Comparison of ENCODE assay signal across 22 mouse cellular contexts in the genomic region with DNA sequence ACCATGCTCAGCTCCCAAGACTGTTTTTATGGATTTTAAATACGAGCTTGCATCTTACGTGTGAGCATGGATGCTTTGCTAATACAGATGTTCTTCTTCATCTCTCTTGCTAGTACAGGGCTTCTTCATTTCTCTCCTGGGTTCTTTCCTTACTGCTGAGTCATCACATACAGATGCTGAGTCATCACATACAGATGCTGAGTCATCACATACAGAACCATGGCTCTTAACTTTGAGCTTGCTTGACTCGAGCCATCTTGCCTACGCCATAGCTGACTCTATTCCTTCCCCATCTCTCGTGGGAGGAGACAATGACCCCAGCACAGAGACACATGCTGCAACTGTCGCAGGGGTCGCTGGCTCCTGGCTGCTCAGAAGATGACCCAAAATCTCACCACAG. TPM values are rescaled to one million over a fixed set of nuclear protein-coding genes. Genes with fewer than 3 reads are reported as not detected.
DNase-seq lines count a peak whose midpoint lies in the region; ATAC-seq and TF ChIP-seq lines count a peak whose summit lies in the region.
"Had no signal": no experiment of that assay in that cellular context is flagged by ENCODE, and none has a peak within 500 bp of the region (broad histone marks: within the 10 kb centered on the region; RNA-seq: fewer than 3 reads in every experiment).

No protein-coding gene starts in this region.

- H3K4me3 ChIP-seq in CH12.LX (replicated peaks in 1 of 3; ENCODE audit: low read depth in 2 of 3, low read length in 2 of 3, poor library complexity in 1 of 3) = no peak overlapping the region
- no peak overlapping the region for H3K4me3 ChIP-seq in ES-E14 (ENCODE audit: insufficient read depth in 1 of 2, low read depth in 1 of 2, low read length in 2 of 2, poor library complexity in 1 of 2, severe bottlenecking in 1 of 2)
- no peak overlapping the region for H3K4me3 ChIP-seq in stomach, postnatal 0 days (ENCODE audit: low read depth, low read length)
- H3K4me3 ChIP-seq in lung, postnatal 0 days (ENCODE audit: low read depth, low read length) = no peak overlapping the region
- H3K4me3 ChIP-seq: embryonic facial prominence, embryonic 12.5 days; forebrain, embryonic 13.5 days; hindbrain, embryonic 13.5 days had no signal

- no peaks in the 10 kb centered on the region for H3K27me3 ChIP-seq in CH12.LX (replicated peaks)
- H3K27me3 ChIP-seq in stomach, postnatal 0 days (ENCODE audit: control insufficient read depth, insufficient read depth, low read length) = no peaks in the 10 kb centered on the region
- no peaks in the 10 kb centered on the region for H3K27me3 ChIP-seq in lung, postnatal 0 days (replicated peaks; ENCODE audit: insufficient read depth, low read length)
- H3K27me3 ChIP-seq: embryonic facial prominence, embryonic 12.5 days; forebrain, embryonic 13.5 days; hindbrain, embryonic 13.5 days had no signal

- DNase-seq in CH12.LX (ENCODE audit: extremely low read depth) = peak; percentile 61
- no peak for DNase-seq in ES-E14 (ENCODE audit: low read depth, low spot score)
- DNase-seq in brain, adult 2 months (ENCODE audit: low read depth, low spot score) = peak; percentile 23
- DNase-seq in stomach, postnatal 0 days (ENCODE audit: low spot score) = no peak
- no peak for DNase-seq in lung, postnatal 0 days (ENCODE audit: low spot score)
- no peak for DNase-seq in kidney, adult 11 months
- DNase-seq: adrenal gland, adult 2 months; adrenal gland, postnatal 25 days; B cell, adult 2 months; cerebellum, adult 11-12 months; cerebellum, adult 9-10 months; cerebellum, postnatal 25 days; forebrain, postnatal 0 days; gastrocnemius, postnatal 14 days; heart, postnatal 10 days; heart, postnatal 4 days; kidney, adult 18-20 months had no signal

- no peaks in the 10 kb centered on the region for H3K79me2 ChIP-seq in CH12.LX (replicated peaks; ENCODE audit: control insufficient read depth, extremely low read depth, insufficient read depth, poor library complexity, severe bottlenecking)

- no peaks in the 10 kb centered on the region for H3K36me3 ChIP-seq in CH12.LX (replicated peaks in 1 of 2; ENCODE audit: control insufficient read depth in 1 of 2, insufficient read depth in 1 of 2, low read length in 1 of 2)
- H3K36me3 ChIP-seq in ES-E14 (ENCODE audit: control insufficient read depth, insufficient read depth, low read length, poor library complexity, severe bottlenecking) = peaks cover 2% of the 10 kb centered on the region; the same call in 1 of the 2 replicates
- no peaks in the 10 kb centered on the region for H3K36me3 ChIP-seq in stomach, postnatal 0 days (ENCODE audit: control insufficient read depth, insufficient read depth, low read length)
- H3K36me3 ChIP-seq in lung, postnatal 0 days (ENCODE audit: insufficient read depth, low read length) = no peaks in the 10 kb centered on the region
- H3K36me3 ChIP-seq: embryonic facial prominence, embryonic 12.5 days; hindbrain, embryonic 13.5 days had no signal

- in situ Hi-C loops in CH12.LX (cut with MboI; ENCODE audit: low pct_ligation_motif_present, low pct_unique_long_range_greater_than_20kb, low sequenced_read_pairs) = no loop called here
- in situ Hi-C loops in ES-E14 (cut with MboI; ENCODE audit: low sequenced_read_pairs in 2 of 2, unreplicated experiment in 2 of 2) = no loop called here

- H3K27ac ChIP-seq in CH12.LX (ENCODE audit: insufficient read depth, low read depth) (no peak overlapping the region), ES-E14 (ENCODE audit: insufficient read depth, low read depth, low read length, poor library complexity, severe bottlenecking) (peak overlapping the region; percentile 61; the same call in 1 of the 2 replicates)
- no peak overlapping the region for H3K27ac ChIP-seq in stomach, postnatal 0 days (replicated peaks)
- H3K27ac ChIP-seq in lung, postnatal 0 days (ENCODE audit: low read length) = no peak overlapping the region
- H3K27ac ChIP-seq: embryonic facial prominence, embryonic 12.5 days; forebrain, embryonic 13.5 days; hindbrain, embryonic 13.5 days; hindbrain, postnatal 0 days had no signal

- WGBS in stomach, postnatal 0 days = 92% methylated on average over 7 of the region's 7 CpGs
- WGBS in lung, postnatal 0 days = 85% methylated on average over 7 of the region's 7 CpGs

- no peak for TF ChIP-seq POLR2A in CH12.LX (IDR thresholded peaks at IDR 0.05; ENCODE audit: low read depth, low read length)

- TF ChIP-seq EP300 in CH12.LX (IDR thresholded peaks at IDR 0.05; ENCODE audit: low read length) = peak; percentile 22; the same call in 1 of the 2 replicates
- no peak for TF ChIP-seq EP300 in stomach, postnatal 0 days (optimal IDR thresholded peaks at IDR 0.05)
- TF ChIP-seq EP300 in lung, postnatal 0 days (IDR thresholded peaks at IDR 0.05) = no peak

- no peak for ATAC-seq in stomach, postnatal 0 days (ENCODE audit: low FRiP score, low TSS enrichment)
- ATAC-seq in lung, postnatal 0 days = no peak
- ATAC-seq: CD4-positive, CD25-positive, alpha-beta regulatory T cell, adult 4 months; forebrain, embryonic 13.5 days; forebrain, postnatal 0 days; hindbrain, postnatal 0 days had no signal

- dilution Hi-C loops in CH12.LX (cut with MboI; ENCODE audit: extremely low pct_ligation_motif_present, extremely low pct_unique_long_range_greater_than_20kb, low sequenced_read_pairs) = no loop called here

- H3K9ac ChIP-seq in CH12.LX (ENCODE audit: insufficient read depth, low read depth) (no peak overlapping the region), ES-E14 (ENCODE audit: insufficient read depth, low read depth, low read length, poor library complexity, severe bottlenecking) (no peak overlapping the region)
- H3K9ac ChIP-seq in stomach, postnatal 0 days (ENCODE audit: low read length) = no peak overlapping the region
- no peak overlapping the region for H3K9ac ChIP-seq in lung, postnatal 0 days (replicated peaks; ENCODE audit: low read depth)
- H3K9ac ChIP-seq: embryonic facial prominence, embryonic 12.5 days; forebrain, embryonic 13.5 days; forebrain, postnatal 0 days; hindbrain, embryonic 13.5 days had no signal

- TF ChIP-seq RAD21 in CH12.LX (IDR thresholded peaks at IDR 0.05; ENCODE audit: low read depth, low read length) = no peak

- H3K4me2 ChIP-seq in CH12.LX (ENCODE audit: insufficient read depth, low read depth, poor library complexity, severe bottlenecking) = no peak overlapping the region
- H3K4me2 ChIP-seq in stomach, postnatal 0 days (replicated peaks; ENCODE audit: low read depth) = no peak overlapping the region
- H3K4me2 ChIP-seq in lung, postnatal 0 days (replicated peaks; ENCODE audit: low read depth, low read length) = no peak overlapping the region
- H3K4me2 ChIP-seq: embryonic facial prominence, embryonic 12.5 days; forebrain, embryonic 13.5 days; hindbrain, embryonic 13.5 days had no signal

- H3K4me1 ChIP-seq in CH12.LX (ENCODE audit: control insufficient read depth in 1 of 2, insufficient read depth in 2 of 2) (no peaks in the 10 kb centered on the region), ES-E14 (ENCODE audit: control insufficient read depth in 2 of 2, insufficient read depth in 2 of 2, low read length in 2 of 2, poor library complexity in 1 of 2) (peaks cover 0 to 2% of the 10 kb centered on the region in 2 experiments; a peak in 1 of 4 replicates)
- H3K4me1 ChIP-seq in stomach, postnatal 0 days (replicated peaks; ENCODE audit: control insufficient read depth, insufficient read depth) = no peaks in the 10 kb centered on the region
- H3K4me1 ChIP-seq in lung, postnatal 0 days (ENCODE audit: insufficient read depth, low read depth, low read length) = no peaks in the 10 kb centered on the region
- H3K4me1 ChIP-seq: embryonic facial prominence, embryonic 12.5 days; hindbrain, embryonic 13.5 days had no signal

- no peaks in the 10 kb centered on the region for H3K9me3 ChIP-seq in CH12.LX (replicated peaks; ENCODE audit: low read length)
- no peaks in the 10 kb centered on the region for H3K9me3 ChIP-seq in ES-E14 (ENCODE audit: control insufficient read depth, insufficient read depth, low read depth, low read length)
- H3K9me3 ChIP-seq in stomach, postnatal 0 days (ENCODE audit: control insufficient read depth, low read length) = no peaks in the 10 kb centered on the region
- no peaks in the 10 kb centered on the region for H3K9me3 ChIP-seq in lung, postnatal 0 days (ENCODE audit: low read length)
- H3K9me3 ChIP-seq: embryonic facial prominence, embryonic 12.5 days; forebrain, embryonic 13.5 days; hindbrain, embryonic 13.5 days had no signal

- no peak for TF ChIP-seq CTCF in CH12.LX (conservative IDR thresholded peaks at IDR 0.05 in 1 of 2, IDR thresholded peaks at IDR 0.05 in 1 of 2; ENCODE audit: low read depth in 2 of 2, low read length in 2 of 2)
- no peak for TF ChIP-seq CTCF in stomach, postnatal 0 days (IDR thresholded peaks at IDR 0.05; ENCODE audit: low read depth)
- no peak for TF ChIP-seq CTCF in lung, postnatal 0 days (IDR thresholded peaks at IDR 0.05)

TF ChIP-seq in CH12.LX, 34 proteins besides CTCF, POLR2A, EP300 and RAD21 (continues in another document):
- no peak for TF ChIP-seq HCFC1 (IDR thresholded peaks at IDR 0.05; ENCODE audit: low read depth, low read length)
- 0 out of 2 replicates have a peak, but pooled peaks have one; percentile 12 for TF ChIP-seq IRF4 (IDR thresholded peaks at IDR 0.05; ENCODE audit: low read depth, low read length)
- no peak for TF ChIP-seq NELFE (IDR thresholded peaks at IDR 0.05; ENCODE audit: low read depth, low read length)
- peak; percentile 61 for TF ChIP-seq JUND (conservative IDR thresholded peaks at IDR 0.05; ENCODE audit: low read depth, low read length)
- TF ChIP-seq MAFK (IDR thresholded peaks at IDR 0.05; ENCODE audit: insufficient replicate concordance, low read length) = peak; percentile 100
- no peak for TF ChIP-seq RCOR1 (conservative IDR thresholded peaks at IDR 0.05; ENCODE audit: low read depth, low read length)
- no peak for TF ChIP-seq CHD1 (IDR thresholded peaks at IDR 0.05; ENCODE audit: low read depth, low read length)

TF ChIP-seq in ES-E14, 5 proteins besides CTCF, POLR2A, EP300 and RAD21:
- no peak for TF ChIP-seq CHD2 (IDR thresholded peaks at IDR 0.05; ENCODE audit: low read depth, low read length)
- TF ChIP-seq MAFK (IDR thresholded peaks at IDR 0.05; ENCODE audit: insufficient read depth, low read depth, low read length) = peak; percentile 100
- TF ChIP-seq ZC3H11A (IDR thresholded peaks at IDR 0.05; ENCODE audit: borderline replicate concordance, low read depth, low read length) = no peak

RNA-seq across cellular contexts. Expression of gene Cox7a2l, which starts 37.9 kb away (rescaled TPM):
- total RNA-seq in CH12.LX (2012; rRNA removed) (267 and 310 TPM in 2 replicates), CH12.LX (2014; rRNA removed) (371 and 386 TPM in 2 replicates), ES-E14 (2012; rRNA removed) (104 and 139 TPM in 2 replicates)
- polyA plus RNA-seq in CH12.LX (2012; ENCODE audit: insufficient read length, low read depth) = 233 and 283 TPM in 2 replicates
- polyA plus RNA-seq in stomach, postnatal 0 days (2015; fragmentation: Nextera tagmentation; extraction: Ambion mirVana) = 163 and 183 TPM in 2 replicates
- polyA plus RNA-seq in lung, postnatal 0 days (2015; fragmentation: Nextera tagmentation; extraction: Ambion mirVana) = 190 and 191 TPM in 2 replicates

Comparison
In these comparisons a context has a peak if more than half of its experiments do, and no peak if none do; other contexts are left out.
1. DNase-seq: peak in CH12.LX (single experiment) and brain, adult 2 months (single experiment); none in ES-E14 (single experiment), stomach, postnatal 0 days (single experiment), lung, postnatal 0 days (single experiment) and kidney, adult 11 months (single experiment).